Mouse (Mus musculus) B cell, adult 2 months (primary cell): ENCODE data around the gene Fam19a2.

Experiments
- DNase-seq, 2 experiments: peaks; one replicate each; pipeline ENCODE4 v3.0.0; 2022

Gene Fam19a2

GRCm38 (mm10) chr10:123572342-123573070 lies 308.7 kb downstream of the Fam19a2 start:
- DNase-seq = no peak

- no peak for DNase-seq
Observed at GRCm38 (mm10) chr10:123577823-123578222, 314.0 kb downstream of the Fam19a2 start.

GRCm38 (mm10) chr10:123579012-123579411 lies 315.2 kb downstream of the Fam19a2 start:
- no peak for DNase-seq

- DNase-seq = no peak
Observed at GRCm38 (mm10) chr10:123595043-123595442, 331.2 kb downstream of the Fam19a2 start.

- DNase-seq = no peak
Observed at GRCm38 (mm10) chr10:123597059-123597458, 333.3 kb downstream of the Fam19a2 start.

GRCm38 (mm10) chr10:123605671-123606070 lies 341.9 kb downstream of the Fam19a2 start:
- no peak for DNase-seq

- no peak for DNase-seq
Observed at GRCm38 (mm10) chr10:123626691-123627090, 362.9 kb downstream of the Fam19a2 start.

- DNase-seq = no peak
Observed at GRCm38 (mm10) chr10:123629248-123629744, 365.5 kb downstream of the Fam19a2 start.

- DNase-seq = no peak
Observed at GRCm38 (mm10) chr10:123632029-123632428, 368.2 kb downstream of the Fam19a2 start.

- DNase-seq = no peak
Observed at GRCm38 (mm10) chr10:123636655-123637054, 372.9 kb downstream of the Fam19a2 start.

- DNase-seq = no peak
Observed at GRCm38 (mm10) chr10:123637496-123637895, 373.7 kb downstream of the Fam19a2 start.

GRCm38 (mm10) chr10:123645568-123645967 lies 381.8 kb downstream of the Fam19a2 start:
- DNase-seq = no peak

- DNase-seq = no peak
Observed at GRCm38 (mm10) chr10:123671208-123671607, 407.4 kb downstream of the Fam19a2 start.

GRCm38 (mm10) chr10:123678284-123678864 lies 414.6 kb downstream of the Fam19a2 start:
- DNase-seq = no peak

GRCm38 (mm10) chr10:123682718-123683255 lies 419.0 kb downstream of the Fam19a2 start:
- DNase-seq = no peak

GRCm38 (mm10) chr10:123692186-123692925 lies 428.6 kb downstream of the Fam19a2 start:
- no peak for DNase-seq

- DNase-seq = no peak
Observed at GRCm38 (mm10) chr10:123692926-123693224, 429.1 kb downstream of the Fam19a2 start.

- DNase-seq = no peak
Observed at GRCm38 (mm10) chr10:123702595-123702994, 438.8 kb downstream of the Fam19a2 start.

GRCm38 (mm10) chr10:123707026-123707425 lies 443.2 kb downstream of the Fam19a2 start:
- no peak for DNase-seq

GRCm38 (mm10) chr10:123710738-123711137 lies 446.9 kb downstream of the Fam19a2 start:
- no peak for DNase-seq

- no peak for DNase-seq
Observed at GRCm38 (mm10) chr10:123721952-123722460, 458.2 kb downstream of the Fam19a2 start.

- DNase-seq = no peak
Observed at GRCm38 (mm10) chr10:123723641-123724040, 459.8 kb downstream of the Fam19a2 start.

GRCm38 (mm10) chr10:123748317-123748716 lies 484.5 kb downstream of the Fam19a2 start:
- no peak for DNase-seq
